Mouse (Mus musculus): ENCODE results near the gene Atp5f1. TPM values are rescaled to one million over a fixed set of nuclear protein-coding genes. Genes with fewer than 3 reads are reported as not detected.

Gene Atp5f1
- total RNA-seq, 2 experiments from 2014 or later, result 342 to 391 TPM

GRCm38 (mm10) chr3:105904213-105904612, 55.7 kb downstream of the Atp5f1 start:
- DNase-seq (ENCODE audit: low spot score in 2 of 2), result no peak

GRCm38 (mm10) chr3:105901468-105901867, 58.4 kb downstream of the Atp5f1 start:
- no peak for DNase-seq (ENCODE audit: low spot score in 2 of 2)

DNA sequence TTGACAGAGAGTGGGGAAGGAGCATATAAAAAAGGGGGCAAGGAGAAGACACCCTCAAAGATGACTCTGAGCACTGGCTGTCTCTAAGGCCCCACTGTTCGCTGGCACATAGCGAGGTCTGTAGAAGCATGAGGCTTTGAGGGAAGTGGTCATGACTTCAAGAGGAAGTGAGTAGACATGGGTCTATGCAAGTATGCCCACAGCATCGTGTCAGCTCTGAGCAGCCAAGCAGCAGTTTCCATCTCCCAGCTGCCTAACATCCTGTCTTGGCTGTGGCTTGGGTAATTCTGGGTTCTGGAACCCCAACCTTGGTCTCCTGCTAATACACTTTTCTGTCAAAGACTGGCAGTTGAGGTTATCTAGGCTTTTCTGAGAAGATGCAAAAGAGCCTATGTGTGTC, 59.2 kb downstream of the Atp5f1 start:
- no peak for DNase-seq (ENCODE audit: low spot score in 2 of 2)

DNA sequence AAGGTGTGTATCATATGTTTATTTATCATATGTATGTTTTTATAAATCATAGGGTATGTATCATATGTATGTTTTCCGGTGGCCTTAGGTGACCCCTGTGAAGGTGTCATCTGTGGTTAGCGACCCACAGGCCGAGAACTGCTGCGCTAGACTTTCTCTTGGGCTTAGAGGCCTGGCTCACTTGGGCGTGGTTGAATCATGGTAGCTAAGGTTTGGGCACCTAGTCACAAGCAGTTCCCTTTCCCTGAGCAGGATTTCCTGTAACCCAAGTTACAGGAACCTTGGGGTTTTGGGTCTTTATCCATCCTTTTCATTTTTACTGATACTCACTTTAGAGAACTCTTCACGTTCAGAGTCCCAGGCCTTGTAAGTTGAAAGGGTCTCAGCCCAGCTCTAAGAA, 59.6 kb downstream of the Atp5f1 start:
- no peak for DNase-seq (ENCODE audit: low spot score in 2 of 2)

- DNase-seq (ENCODE audit: low spot score in 2 of 2), result peak; percentile 81 to 85
Observed at GRCm38 (mm10) chr3:105899394-105900147, 60.3 kb downstream of the Atp5f1 start.

DNA sequence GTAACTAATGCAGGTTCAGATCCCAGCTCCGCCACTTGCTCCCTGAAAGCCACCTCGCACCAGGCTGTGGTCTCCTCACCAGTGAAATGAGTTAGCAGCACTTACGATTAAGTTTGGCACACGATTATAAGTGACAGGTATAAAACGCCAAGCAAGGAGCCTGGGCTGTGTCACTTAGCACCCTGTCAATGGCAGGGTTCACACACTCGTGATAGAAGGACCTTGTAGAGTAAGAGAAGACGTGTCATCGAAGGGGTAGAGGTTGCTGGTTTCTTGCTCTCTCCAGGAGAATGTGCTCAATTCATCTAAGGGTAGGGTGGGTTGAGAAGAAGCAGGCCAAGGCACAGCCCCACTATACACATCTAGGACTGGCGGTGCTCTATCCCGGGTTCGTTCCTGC, 61.0 kb downstream of the Atp5f1 start:
- no peak for DNase-seq (ENCODE audit: low spot score in 2 of 2)

- peak in 1 of 2 experiments; percentile 39 for DNase-seq (ENCODE audit: low spot score in 2 of 2)
Observed at GRCm38 (mm10) chr3:105898325-105898724, 61.6 kb downstream of the Atp5f1 start.

- no peak for DNase-seq (ENCODE audit: low spot score in 2 of 2)
Observed at GRCm38 (mm10) chr3:105896811-105897210, 63.1 kb downstream of the Atp5f1 start.

DNA sequence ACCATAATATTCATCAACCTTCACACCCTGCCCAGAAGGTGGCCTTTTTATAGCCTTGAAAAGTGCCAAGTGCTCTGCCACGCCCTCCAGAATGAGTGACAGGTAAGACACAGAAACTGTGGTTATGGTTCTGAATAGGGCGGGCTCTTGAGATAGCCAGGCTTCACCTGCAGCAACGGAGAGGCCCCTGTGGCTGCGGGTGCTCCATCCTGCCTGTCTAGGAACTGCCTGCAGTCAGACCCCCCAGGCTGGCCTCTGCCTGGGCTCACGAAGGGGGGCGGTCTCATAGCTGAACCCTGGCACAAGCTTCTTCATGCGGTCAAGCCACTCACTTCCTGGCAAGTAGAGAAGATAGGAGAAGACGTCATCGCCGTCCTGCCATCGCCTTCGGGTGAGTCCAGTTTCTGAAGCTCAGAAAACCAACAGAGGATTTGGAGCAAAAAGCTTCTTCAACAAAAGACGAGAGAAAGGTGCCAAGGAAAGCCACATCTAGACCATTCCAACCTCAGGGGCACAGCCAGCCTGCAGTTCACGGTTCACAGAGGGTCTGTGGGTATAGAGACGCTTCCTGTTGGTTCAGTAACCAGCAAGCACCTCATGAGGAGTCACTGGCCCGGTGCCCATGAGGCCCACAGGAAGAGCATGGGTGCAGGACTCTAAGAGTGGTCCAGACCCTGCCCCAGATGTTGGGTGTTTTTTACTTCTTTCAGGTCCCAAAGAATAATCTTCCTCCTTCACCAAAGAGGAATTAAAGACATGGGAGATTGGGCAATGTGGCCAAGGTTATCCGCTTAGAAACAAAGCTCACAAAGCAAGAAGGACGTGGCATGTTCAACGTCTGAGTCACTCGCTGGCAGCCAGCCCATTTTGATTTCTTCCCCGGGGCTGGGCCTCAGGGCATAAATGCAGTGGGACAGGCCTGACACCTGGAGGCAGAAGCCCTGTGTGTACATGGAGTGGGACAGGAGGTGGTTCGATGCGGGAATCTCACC, 65.0 kb downstream of the Atp5f1 start:
- peak; percentile 96 to 98 for DNase-seq (ENCODE audit: low spot score in 2 of 2)

- DNase-seq (ENCODE audit: low spot score in 2 of 2), result peak; percentile 37
Observed at GRCm38 (mm10) chr3:105893941-105894391, 65.9 kb downstream of the Atp5f1 start.

Other genes starting within 250 kb of the Atp5f1 start
- gene Rap1a, start 158.8 kb downstream of the Atp5f1 start, total RNA-seq (2021), result 100 to 1,000 TPM; 135 to 179 TPM
- under 1 TPM; 0.33 to 0.80 TPM for gene Adora3, start 89.2 kb downstream of the Atp5f1 start, total RNA-seq (2021)
- not detected for gene Tmigd3, start 89.2 kb downstream of the Atp5f1 start, total RNA-seq (2021)
- gene I830077J02Rik, start 27.4 kb downstream of the Atp5f1 start, total RNA-seq (2021), result 1 to 10 TPM; 1.0 to 1.2 TPM
- gene Wdr77, start 730 bp downstream of the Atp5f1 start, total RNA-seq (2021), result 10 to 100 TPM; 44.0 to 66.5 TPM
- gene Ovgp1, start 13.6 kb upstream of the Atp5f1 start, total RNA-seq (2021), result under 1 TPM; 0.48 to 0.93 TPM
- gene Pifo, start 54.5 kb upstream of the Atp5f1 start, total RNA-seq (2021), result not detected
- gene Chil5, start 72.7 kb upstream of the Atp5f1 start, total RNA-seq (2021), result not detected
- not detected for gene Chia1, start 153.1 kb upstream of the Atp5f1 start, total RNA-seq (2021)
- gene Chil3, start 207.5 kb upstream of the Atp5f1 start, total RNA-seq (2021), result under 1 TPM; 0.26 to 0.83 TPM

All from adrenal gland, adult 18-20 months (tissue).